Mouse (Mus musculus) thymus, postnatal 10 days (tissue): ENCODE results near the gene Tyw5.
A peak's percentile ranks its signal among the peaks of the same experiment; 100 is the strongest.

Experiments used
- DNase-seq, 2 experiments: peaks; one replicate each; pipeline ENCODE4 v3.0.0; 2021; ENCODE audit warnings: low spot score in 2 of 2

Gene Tyw5

DNA sequence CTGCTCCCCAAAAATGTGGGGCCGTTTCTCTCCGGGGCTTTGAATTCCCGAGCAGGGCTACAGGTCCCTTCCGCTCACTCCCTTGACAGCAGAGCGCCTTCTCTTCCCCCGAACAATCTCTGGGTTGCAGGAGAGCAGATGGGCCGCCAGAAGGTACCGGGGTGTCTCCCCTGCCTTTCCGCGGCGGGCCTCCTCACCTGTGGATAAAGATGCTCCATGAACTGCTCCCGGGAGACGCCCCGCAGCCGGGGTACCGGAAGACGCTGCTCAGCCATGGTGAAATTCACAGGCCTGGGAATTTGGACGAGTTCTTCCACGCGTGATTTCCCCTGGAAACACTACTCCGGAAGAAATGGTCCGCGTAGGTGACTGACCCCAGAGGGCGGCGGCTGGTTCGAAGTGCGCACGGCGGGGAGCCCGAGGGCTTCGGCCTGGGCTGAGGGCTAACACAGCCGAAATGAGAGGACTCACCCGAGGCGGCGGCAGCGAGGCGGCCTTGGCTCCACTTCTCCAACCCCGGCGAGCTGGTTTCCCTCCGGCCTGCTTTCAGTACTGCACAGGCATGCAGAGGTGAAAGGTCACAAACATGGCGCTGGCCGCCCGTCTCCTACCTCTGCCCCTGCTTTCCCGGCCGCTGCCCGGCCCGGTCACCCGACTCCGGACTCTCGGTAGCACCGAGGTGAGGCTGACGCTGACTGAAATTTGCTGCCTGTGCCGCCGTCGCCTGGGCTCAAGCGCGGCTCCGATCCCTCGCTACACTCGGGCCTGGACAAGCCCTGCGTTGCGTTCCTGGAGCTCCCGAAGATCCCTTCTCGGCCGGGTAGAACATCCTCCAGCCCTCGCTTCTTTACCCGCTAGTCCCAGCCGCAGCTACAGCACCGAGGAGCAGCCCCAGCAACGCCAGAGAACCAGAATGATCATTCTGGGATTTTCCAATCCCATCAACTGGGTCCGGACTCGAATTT, at the start of gene Tyw5, which contains the start of gene Maip1:
Gene Tyw5, minus strand, starts transcription at position 915 of the 965 bp plus-strand sequence.
Gene Maip1, plus strand, starts transcription at position 142 of the 965 bp plus-strand sequence.
- DNase-seq: peak; percentile 61 to 74

DNA sequence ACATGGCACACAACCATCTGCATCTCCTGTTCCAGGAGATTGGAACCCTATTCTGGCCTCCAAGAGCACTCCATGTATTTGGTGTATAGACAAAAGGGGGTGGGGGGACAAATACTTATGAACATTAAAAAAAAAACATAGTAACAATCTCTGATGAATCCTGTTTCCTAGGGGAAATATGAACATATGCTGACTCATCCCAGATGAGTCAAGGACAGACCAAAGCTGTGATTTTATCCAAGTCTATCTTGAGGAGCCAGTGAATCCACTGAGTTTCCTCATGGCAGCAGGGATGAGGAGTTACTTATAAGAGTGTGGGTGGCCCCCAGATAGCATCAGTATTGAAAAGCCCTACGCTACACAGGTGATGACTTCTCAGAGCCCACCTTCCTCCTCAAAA, 43.3 kb upstream of the Tyw5 start:
- DNase-seq: no peak

DNA sequence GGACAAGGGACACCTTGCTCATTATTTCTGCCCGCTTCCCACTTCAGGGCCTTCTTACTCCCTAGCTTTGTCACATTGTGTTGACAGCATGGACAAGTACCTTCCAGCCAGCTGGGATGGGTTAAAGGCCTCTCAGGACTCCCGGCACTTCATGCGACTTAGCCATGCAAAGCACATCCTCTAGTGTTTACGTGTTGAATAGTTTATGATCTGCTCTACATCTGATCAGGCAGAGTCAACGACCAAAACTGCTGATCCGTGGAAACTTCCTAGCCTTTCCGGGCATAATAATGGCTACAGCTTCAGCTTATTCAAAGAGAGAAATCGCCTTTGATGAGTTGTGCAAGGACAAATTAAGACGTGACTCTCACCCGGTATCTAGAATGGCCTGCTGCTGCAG, 38.8 kb upstream of the Tyw5 start:
- DNase-seq: no peak

DNA sequence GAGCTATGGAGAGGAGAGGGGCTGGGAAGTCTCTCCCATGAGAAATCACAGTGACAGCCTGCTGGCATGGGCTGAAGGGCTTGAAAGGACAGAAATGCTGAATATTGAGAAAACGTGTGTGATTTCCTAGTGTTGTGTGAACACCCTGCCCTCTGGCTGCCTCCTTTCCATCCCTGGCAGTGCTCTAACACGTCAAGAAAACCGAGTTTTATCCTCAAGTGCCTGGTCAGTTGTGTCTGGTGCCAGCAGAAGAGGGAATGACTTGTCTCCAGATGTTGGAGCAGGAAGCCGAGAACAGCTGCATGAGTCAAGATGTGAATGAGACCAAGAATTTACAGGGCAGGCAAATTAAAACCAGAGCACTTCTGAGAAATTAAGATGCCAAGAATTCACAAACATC, 33.9 kb upstream of the Tyw5 start:
- DNase-seq: no peak

DNA sequence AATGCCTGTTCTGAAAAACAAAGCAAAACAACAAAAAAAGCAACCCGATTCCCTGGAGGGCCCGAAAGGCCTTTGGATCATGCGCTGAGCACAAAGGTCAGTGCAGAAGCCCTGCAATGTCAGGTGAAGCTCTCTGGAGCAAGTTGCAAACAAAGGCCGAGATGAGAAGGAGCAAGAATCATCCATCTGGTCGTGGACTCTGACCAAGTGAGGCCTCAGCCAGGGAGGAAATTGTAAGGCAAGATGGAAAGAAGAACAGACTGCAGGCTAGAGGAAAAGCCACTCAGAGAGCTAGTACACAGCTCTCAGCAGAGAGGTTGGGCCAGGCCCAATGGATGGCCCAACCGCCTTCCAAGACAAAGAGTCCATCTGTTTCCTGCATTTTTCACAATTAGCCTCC, 32.1 kb upstream of the Tyw5 start:
- no peak for DNase-seq

DNA sequence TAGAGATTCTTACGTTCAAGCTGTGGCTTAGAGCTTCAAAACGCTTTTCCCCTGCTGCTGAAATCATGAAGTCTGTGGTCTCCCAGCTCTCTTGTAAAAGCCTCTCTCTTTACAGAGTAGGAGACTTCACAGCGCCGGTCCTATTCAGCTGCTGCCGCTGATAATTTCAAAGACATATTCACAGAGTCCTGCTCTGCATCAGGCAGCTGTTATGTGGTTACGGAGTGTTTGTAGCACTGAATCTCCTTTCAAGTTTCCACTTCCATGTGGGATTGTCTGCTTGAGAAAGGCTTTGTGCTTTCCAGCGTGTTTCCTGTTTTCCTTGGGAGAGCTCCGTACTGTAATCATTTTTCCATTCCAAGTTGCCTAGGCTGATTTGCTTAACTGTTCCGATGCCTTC, 30.1 kb upstream of the Tyw5 start:
- DNase-seq: no peak

DNA sequence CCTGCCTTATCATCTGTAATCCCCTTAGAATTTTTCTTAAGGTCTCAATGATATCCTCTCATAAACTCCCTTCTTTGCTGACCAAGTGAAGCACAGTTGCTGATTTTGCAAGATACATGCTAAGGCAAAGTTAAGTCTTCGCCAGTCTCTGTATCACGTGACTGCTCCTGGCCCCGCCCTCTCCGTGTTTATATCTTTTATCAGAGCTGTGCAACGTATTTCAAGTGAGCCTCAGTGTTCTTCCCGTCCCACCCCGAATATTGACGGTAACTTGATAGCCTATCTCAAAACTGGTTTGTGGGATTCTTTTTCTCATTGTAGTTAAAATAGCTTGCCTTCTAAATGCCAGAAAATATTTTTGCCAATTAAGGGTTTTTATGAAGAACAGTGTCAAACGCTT, 29.5 kb upstream of the Tyw5 start:
- peak; percentile 29 to 30 for DNase-seq

DNA sequence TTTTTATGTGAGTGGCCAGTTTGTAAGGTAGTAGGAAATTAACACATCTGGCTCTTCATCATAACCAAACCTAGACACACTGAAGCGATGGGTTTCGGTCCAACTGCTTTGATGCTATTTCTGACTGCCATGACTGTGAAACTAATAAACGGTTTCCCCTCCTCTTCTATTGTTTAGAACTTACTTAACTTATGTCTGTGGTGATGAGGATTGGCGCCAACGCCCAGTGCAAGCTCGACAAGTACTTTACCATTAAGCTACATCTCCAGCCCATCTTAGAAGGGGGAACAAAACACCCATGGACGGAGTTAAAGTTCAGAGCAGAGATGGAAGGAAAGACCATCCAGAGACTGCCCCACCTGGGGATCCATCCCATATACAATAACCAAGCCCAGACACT, 26.2 kb upstream of the Tyw5 start:
- no peak for DNase-seq

DNA sequence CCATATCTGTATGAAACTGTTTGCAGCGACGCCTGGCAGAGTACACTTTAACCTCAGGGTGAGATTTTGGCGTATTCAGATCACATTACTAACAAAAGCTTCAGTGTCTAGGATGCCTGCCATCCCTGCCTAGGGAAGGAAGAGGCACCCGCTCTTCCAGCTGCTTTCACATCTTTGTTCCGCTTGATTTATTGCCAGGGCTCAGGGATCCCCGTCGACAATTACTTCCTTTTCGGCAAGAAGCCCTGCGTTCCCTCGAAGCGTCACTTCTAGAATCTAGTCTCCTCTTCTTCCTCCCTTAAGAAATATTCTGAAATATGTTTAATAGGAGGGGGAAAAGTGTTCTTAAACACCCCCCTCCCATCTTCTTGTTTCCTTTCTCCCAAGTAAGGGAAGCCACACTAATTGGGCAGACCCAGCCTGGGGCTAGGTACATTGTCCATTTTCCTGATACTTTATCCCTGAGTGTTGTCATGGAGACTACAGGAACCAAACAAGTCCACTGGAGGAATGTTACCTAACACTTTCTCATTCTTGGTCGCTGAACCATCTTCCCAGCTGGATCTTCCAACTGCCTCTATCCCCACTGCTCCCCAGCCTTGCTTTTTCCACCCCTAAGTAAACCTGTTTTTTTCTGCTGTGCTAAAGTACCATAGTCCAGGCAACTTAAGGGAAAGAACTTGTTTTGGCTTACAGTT, 23.0 kb upstream of the Tyw5 start:
- no peak for DNase-seq

DNA sequence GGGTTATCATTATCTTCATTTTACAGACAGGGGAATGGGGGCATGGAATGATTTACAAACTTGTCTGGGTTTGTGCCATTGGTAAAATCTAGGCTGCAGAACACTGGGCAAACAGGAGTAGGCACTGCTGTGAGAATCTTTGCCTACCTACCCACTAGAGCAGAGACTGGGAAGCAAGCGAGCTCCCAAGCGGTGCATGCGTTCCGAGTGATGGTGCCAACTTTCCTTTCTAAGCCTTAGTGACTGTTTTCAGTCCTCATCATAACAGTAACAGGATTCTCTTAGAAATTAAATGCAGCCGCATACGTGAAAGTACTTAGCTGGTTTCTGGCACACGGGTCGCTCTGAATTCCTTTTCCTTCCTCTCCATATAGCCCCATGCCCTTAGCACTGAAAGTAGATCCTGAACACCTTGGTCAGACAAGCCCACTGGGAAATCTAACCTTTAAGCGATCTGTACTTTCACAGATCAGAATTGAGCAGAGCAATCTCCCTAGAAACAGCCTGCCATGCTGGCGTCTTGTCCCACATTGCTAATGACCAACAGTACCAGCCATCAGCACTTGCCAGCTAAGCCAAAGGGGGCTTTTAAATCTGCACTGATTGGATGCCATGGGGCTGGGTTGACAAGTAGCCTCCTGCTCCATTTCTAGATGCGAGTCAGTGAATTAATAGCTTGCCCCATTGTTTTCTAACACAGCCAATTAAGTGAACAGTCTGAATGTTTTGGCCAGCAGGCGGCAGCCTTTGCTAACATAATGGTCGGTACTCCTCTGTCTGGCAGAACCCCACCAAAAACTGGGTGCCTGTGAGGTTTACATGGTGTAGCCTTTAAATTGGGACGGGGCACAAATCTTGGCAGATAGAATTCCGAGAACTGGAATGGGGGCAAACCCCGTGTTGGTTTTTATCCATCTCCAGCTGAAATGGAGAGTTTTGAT, 21.7 kb upstream of the Tyw5 start:
- peak; percentile 70 to 86 for DNase-seq

DNA sequence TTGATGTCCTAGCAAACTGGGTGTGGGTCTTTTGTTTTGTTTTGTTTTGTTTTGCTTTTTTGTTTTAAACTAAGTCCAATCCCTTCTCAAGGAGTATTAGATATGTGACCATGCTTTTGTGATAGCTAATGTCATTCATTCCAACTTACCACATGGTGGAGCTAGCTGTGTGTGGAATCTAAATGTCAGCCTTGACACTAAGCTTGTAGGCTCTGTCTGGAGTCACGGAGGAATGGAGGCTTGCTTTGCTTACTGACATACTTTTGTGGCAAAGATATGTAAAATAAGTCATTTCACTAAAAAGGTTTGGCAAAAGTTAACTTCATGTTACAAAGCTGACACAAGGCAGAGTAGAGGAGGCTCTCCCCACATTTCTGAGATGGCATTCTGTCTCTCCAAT, 16.8 kb upstream of the Tyw5 start:
- no peak for DNase-seq

DNA sequence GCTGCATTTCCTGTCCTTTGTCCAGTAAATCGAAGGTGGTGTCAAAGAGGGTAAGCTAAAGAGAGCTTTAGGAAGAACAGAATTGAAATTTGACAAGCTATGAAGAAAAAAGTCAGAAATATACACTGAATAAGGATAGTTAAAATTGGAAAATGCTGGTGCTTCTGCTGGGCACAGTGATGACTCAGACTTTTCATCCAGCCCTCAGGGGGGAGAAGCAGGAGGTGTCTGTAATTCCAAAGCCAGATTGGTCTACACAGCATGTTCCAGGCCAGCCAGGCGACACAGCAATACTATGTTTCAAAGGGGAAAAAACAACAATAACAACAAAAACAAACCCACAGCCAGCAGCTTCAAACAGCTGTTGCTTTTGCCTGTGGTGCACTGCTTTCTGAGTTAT, 6.5 kb upstream of the Tyw5 start:
- DNase-seq: no peak

DNA sequence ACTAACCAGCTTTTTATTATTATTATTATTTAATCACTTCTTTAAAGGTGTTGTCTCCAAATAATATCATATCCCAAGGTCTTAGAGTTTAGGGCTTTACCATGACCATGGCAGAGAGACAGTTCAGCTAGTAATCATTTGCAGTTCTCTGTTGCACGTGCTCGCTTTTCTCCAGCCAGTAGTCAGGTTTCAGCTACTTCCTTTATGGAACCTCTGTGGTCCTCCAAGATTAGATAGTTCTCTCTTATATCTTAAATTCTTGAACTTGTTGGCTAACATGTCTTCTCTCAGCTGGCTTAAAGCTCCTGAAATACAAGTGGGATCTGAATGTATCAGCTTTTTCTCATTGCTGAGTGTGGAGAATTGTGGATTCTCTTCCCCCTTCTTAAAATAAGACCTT, 2.1 kb upstream of the Tyw5 start:
- no peak for DNase-seq

DNA sequence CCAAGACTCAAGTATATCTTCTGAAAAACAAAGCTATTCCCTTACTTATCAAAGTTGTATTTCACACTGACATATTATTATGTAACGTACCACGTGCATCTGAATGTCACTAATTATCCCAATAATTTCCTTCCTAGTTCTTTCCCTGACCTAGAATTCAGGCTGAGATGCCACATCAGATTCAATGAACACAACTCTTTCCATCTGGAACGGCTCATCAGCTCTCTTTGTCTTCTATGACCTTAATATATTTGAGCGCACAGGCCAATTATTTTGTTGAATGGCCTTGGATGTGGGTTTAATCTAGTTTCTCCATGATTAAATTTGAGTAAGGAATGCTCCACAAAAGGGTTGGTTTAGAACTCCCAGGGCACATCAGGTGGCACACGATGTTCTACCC, 4.8 kb downstream of the Tyw5 start:
- no peak for DNase-seq

DNA sequence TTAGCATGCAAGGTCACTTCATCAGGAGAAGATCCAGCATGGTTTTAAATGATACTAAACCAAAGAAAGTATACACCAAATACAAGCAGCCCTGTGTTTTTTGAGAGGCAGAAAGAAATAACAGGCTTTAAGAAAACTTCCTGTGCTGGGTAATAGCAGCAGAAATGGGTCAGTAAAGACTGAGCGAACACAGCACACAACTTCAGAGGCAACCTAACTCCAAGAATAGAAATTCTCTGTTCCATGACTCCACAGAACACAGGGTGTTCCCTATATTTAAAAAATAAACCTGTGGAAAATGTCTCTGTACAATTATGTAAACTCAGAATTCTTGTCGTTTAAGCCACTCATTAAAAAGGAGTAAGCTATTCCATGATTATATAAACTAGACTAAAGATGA, 6.0 kb downstream of the Tyw5 start:
- no peak for DNase-seq

DNA sequence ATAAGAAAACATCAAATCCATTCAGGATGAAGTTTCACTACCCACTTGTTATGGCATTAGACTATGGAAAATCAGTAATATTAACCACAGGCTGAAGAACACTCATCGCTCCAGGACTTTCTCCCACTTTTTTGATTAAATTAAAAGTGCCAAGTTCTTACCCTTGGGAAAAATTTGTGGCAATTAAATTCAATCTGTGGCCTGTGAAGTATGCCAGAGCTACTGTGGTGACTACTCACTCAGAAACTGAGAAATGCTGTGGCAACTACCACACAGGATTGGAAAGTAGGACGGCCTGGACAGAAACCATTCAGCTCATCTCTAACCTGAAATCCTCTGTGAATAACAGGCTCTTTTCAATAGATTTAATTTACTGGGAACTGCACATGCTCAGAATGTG, 6.6 kb downstream of the Tyw5 start:
- DNase-seq: no peak

DNA sequence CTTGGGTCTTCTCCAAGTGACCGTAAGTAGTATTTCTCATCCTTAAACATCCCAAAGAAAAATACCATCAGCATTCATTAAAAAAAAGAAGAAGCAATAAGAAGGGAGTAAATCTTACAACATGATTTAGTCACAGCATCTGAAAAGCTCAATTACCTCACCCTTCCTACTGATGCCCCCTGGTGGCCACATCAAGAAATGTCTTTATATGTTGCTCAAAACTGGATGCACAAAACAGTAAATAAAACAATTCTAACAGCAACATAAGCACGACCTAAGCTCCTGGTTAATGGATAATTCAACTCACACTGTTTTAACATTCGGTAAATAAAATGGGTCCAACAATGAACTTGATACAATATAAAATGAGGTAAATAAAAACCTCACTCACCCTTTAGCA, 12.8 kb downstream of the Tyw5 start:
- DNase-seq: peak in 1 of 2 experiments; percentile 59

DNA sequence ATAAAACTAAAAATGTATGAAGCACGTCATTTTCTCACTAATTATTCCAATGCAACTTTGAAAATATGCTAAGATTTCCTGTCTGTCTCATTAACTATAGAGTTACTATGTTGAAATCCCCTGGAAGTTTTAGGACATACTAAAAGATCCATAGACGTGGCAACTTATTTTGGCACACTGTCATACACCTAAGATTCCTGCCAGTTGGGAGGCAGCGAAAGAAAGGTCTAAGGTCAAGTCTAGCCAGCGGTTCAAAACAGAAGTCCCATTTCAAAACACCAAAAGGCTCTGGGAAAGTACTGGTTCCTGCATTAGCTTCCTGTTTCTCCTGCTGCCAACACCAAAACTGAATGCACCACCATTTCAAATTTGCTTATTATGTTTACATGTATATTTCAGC, 14.5 kb downstream of the Tyw5 start:
- DNase-seq: no peak

DNA sequence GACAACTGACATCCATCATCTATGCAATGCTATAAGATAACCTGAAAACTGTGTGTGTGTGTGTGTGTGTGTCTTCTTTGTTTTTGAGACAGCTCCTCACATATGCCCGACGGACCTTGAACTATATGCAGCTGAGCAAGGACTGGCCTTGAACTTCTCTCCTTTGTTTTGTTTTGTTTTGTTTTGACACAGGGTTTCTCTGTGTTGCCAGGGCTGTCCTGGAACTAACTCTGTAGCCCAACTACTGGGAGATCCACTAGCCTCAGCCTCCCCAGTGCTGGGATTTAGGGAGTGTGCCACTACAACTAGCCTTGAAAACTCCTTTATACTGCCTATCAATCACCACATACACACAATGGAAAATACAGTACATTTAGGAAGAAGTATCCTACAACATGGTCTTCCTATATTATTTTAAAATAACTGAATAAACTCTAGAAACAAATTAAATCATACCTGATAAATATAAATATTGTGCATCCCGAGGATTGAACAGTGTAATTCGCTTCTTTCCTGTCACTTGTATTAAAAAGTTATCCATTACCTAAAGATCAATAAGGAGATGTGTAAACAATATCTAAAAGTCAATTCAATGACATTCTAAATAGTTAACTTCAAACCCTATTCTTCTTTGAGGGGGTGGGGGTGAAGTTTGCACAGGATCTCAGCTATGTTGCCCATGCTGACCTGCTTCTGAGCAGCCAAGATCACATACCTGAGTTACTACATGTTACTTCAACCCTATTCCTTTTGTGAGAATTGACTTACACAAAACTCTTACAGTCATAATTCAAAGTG, 15.7 kb downstream of the Tyw5 start:
- DNase-seq: no peak

DNA sequence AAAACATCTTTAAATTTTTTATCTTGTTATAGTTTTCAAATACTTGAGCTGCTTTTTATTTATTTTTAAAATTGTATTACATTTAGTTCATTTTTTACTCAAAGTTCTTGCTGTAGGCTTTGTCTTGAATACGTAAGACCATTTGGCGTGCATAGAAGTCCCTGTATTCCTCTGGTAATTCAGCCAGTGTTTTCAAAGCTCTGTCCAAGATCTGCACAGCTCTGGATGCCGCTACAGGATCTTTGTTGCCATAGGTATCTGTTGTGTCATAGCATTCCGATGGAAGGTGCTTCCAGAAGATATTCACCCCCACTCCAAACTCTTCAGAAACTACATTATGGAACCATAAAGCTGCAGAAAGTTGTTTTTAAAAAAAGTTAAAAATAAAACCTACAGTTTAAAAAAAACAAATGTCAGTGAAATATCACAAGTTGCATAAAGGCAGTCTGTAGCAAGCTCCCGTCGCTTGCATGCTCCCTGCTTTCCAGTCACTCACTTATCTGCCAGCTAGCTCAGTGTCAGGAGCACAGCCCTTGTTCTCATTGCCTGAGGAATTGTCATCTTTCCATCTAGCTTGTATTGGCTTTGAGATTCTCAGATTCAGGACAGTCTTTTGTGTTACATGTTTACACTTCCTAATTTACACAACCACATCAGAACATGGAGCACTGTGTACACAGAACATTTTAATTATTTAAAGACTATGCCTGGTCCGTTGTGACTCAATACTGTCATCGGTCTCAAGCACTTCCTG, 18.3 kb downstream of the Tyw5 start:
- DNase-seq: no peak
